Mouse (Mus musculus): ENCODE measurements around the gene Kif2a.
"Not testable (repeated sequence)": the region's sequence is repeated elsewhere in the genome, so short reads cannot be mapped to it uniquely, and the experiment has no call there.

Kif2a gene

DNA sequence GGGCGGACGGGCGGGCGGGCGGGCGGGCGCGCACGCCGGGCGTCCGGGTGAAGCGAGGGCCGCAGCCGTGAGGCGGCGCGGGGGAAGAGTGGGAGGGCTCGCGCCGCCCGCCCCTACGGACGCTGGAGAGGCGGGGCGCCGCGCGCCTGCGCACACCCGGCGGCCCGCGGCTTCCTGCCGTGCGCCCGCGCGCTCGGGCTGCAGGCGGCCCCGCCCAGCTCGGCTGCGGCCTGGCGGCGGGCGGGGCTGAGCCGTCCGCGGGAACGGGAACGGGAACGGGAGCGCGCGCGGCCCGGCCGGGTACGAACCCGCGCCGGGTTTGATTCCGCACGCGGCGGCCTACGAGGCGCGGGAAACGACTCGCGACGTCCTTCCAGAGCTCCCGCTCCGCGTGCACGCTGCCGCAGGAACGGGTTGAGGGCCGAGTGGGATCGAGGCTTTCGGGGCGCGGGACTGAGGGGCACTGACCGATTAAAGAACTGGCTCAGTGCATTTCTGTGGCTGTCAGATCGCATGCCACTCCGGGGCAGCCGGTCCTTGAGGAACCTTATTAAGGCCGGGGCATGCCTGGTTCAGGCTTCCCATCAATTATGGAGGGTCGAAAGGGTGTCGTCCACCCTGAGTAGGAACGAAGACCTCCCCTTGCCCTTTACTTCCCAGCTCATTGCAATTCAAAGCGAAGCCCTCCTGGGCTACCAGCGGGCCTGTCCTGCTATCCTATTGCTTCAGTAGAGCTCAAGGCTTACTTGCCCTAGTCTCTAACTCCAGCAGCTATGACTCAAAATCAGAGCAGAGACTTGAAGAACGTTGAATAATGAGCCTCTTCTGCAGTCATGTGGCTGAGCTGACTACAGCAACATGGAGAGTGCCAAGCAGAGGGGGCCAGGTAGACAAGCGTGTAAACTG, 593 bp upstream of the Kif2a start:
- peak; percentile 59 for DNase-seq (ENCODE audit: low read depth, low spot score)

DNA sequence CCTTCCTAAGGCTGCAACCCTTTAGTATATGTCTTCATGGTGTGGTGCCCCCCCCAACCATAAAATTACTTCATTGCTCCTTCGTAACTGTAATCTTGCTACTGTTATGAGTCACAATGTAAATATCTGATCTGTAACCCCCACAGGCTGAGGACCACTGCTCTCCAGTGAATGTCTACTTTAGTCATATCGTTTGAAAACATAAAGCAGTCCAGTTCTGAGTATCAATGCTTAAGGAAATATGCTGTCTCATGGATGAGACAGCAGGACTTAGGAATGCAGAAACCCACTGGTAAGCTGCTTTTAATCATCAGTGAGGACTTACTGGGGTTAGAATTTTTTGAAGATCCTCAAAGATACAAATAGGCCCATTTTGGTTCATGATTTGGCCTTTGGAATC, 2.5 kb downstream of the Kif2a start:
- DNase-seq (ENCODE audit: low read depth, low spot score), result peak; percentile 60

DNA sequence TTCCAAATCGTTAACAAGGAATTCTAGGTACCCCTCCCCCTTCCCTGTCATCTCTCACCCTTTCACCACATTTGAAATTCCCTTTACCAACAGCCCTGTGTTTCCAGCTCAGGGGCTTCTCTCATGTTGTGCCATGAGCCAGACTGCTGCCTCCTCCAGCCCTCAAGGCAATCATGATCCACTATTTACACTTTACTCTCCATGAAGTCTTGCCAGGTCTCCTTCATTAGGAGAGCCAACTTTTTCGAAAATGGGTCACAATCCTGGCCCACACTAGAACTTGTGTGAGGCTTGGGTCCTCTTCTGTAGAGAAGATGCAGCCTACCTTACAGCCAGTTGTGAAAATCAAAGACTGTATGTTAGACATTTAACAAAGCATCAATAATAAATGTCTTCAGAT, 8.0 kb downstream of the Kif2a start:
- DNase-seq (ENCODE audit: low read depth, low spot score), result no peak

DNA sequence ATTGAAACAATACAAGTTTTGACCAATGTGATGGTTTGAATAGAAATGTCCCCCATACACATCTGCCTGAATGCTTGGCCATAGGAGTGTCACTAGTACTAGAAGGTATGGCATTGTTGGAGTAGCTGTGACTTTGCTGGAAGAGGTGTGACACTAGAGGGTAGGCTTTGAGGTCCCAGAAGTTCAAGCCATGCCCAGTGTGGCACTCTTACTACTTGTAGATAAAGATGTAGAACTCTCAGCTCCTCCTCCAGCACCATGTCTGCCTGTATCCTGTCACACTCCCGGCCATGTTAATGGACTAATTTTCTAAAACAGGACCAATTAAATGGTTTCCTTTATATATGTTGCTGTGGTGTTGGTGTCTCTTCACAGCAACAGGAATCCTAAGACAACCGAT, 10.3 kb downstream of the Kif2a start:
- no peak for DNase-seq (ENCODE audit: low read depth, low spot score)

DNA sequence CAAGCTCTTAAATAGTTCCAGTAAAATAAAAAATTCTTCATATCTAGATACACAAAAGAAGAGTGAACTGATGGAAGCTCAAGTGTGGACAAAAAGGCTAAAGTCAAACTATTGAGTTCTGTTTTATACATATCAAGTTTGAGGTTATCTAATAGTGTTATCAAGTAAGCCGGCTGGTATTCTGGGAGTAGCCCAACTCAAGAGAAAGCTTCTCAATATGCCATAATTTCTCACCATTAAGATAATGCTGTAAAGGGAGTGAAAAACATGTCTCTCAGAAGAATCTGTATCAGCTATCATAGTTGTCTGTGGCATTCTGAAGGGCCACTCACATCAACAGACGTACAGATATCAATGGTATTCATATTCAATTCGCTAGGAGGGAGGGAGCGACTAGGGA, 13.8 kb downstream of the Kif2a start:
- DNase-seq (ENCODE audit: low read depth, low spot score), result no peak

DNA sequence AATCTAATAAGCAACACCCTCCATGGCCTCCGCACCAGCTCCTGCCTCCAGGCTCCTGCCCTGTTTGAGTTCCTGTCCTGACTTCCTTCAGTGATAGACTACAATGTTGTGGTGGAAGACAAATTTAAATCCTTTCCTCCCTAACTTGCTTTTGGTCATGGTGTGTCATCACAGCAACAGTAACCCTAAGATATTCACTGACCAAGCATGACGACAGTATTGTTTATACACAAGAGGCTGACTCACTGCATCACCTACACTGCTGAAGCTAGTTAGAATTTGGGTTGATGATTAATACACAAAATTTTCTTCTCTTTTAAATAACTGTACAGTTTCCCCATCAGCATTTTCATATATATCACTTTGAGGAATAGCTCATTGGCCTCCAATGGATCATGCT, 18.7 kb downstream of the Kif2a start:
- peak; percentile 70 for DNase-seq (ENCODE audit: low read depth, low spot score)

DNA sequence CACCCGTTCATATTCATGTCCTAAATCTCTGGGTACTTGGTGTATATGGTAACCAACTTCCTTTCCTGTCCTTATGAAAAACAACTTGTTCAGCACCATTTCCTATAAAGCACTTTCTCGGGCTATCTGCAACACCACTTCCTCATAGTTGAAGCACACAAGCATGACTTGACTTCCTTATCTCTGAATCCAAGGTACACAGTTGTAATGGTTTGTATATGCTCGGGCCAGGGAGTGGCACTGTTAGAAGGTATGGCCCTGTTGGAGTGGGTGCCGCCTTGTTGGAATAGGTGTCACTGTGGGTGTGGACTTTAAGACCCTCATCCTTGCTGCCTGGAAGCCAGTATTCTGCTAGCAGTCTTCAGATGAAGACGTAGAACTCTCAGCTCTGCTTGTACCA, 23.3 kb downstream of the Kif2a start:
- DNase-seq (ENCODE audit: low read depth, low spot score), result no peak

DNA sequence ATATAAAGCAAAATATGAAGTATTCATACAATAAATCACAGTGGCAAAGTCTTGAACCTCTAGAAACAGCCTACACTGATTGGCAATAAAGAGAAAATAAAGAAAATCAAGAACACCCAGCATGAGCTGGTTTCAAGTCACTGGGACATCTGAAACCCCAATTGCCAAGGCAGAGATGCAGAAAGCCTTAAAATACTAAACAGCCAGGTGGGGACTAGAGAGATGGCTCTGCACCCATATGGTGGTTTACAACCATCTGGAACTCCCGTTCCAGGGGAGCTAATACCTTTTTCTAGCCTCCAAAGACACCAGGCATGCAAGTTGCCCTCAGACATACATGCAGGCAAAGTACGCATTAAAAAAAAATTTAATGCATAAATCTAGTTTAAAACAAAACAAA, 23.9 kb downstream of the Kif2a start:
- no peak for DNase-seq (ENCODE audit: low read depth, low spot score)

DNA sequence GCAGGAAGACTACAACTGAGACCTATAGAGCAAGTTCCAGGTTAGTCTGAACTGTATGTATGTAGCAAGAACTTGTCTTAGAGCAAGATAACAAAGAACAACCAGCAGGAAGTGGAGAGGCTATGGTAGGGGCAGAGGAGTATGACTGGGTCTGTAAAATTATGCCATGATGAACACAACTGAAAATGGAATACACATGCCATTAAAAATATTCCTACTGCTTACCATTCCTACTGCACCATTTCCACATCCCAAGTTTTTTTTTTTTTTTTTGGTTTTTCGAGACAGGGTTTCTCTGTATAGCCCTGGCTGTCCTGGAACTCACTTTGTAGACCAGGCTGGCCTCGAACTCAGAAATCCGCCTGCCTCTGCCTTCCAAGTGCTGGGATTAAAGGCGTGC, 24.4 kb downstream of the Kif2a start:
- not testable (repeated sequence) for DNase-seq (ENCODE audit: low read depth, low spot score)

DNA sequence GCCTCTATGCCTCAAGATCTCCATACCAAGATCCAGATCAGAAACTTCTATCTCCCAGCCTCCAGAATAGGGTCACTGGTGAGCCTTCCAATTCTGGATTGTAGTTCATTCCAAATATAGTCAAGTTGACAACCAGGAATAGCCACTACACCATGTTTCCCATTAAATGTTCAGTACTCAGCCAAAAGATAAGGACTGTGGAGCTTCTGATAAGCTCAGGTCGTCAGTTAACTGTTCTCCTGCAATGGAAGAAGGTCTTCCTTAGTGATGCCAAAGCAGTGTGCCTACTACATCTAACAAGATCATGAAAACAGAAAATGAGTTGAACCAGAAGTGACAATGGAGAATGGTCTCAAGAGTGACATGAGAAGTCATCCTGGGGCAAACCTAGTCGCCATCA, 25.0 kb downstream of the Kif2a start:
- no peak for DNase-seq (ENCODE audit: low read depth, low spot score)

DNA sequence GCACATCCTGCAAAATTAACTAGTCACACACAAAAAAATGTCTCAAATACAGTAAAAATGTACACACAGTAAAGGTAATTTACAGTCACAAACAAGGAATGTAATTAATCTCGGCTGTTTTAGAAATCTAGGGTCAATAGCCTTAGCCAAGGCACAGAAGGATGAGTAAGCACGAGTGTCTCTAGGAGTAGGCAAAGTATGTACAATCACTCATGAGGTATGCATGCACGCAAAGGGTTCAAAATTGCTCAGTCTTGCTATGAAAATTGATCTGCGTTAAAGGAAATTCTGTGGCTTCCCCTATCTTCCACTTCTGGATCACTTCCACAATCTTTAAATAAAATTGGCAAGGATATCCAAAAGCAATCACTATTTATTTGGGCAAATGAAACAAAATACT, 60.4 kb downstream of the Kif2a start:
- peak; percentile 70 for DNase-seq (ENCODE audit: low read depth, low spot score)

DNA sequence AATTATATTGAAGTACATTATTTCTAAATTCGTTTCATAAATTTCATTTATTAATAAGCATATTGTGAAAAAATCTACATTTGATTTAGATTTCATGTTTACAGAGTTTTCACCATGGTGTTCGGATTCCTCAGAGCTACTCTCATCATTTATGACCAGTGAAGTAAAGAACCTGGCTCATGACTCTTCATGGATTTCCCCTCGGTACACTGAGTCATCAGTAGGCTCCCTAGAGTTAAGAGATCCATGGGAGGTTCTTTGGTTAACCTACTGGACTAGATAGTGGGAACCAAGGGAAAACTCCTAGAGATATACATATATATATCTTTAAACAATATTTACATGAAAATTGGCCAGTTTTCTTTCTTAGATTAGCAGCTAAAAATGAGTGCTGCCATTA, 61.4 kb downstream of the Kif2a start:
- DNase-seq (ENCODE audit: low read depth, low spot score), result peak; percentile 64

DNA sequence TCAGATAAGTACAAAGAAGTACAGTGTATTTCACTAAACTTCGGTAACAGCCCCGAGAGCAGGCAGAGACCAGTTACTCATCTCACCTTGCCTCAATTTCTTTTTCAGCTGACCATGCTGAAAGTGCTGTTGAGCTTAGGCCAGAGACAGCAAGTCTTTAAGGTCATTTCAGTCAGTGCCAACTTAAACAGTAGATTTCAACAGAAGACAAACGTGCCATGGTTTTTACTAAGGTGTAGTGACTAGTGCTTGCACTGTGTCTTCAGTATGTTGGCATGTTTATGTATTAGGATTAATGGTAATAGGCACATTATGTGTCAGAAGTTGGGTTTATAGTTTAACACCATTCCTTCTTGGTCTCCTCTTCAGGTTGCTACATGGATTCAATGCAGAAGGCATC, 63.6 kb downstream of the Kif2a start:
- DNase-seq (ENCODE audit: low read depth, low spot score), result no peak

DNA sequence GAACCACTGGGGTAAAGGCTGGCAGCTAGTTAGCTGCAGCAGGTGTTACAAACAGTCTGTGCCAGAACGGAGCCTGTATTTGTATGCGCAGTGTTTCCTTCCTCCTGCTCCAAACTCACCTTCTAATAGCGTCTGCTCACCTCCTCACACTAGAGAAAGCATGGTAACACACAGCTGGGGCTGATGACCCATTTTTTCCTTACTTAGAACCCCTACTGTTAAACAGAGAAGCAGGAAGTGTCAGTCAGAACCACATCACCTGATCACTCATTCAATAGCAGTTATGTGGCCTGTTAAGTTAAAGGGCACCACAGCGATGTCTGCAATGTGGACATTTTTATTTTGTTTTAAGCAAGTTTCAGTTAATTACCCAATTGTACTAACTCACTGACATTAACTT, 64.4 kb downstream of the Kif2a start:
- DNase-seq (ENCODE audit: low read depth, low spot score), result no peak

DNA sequence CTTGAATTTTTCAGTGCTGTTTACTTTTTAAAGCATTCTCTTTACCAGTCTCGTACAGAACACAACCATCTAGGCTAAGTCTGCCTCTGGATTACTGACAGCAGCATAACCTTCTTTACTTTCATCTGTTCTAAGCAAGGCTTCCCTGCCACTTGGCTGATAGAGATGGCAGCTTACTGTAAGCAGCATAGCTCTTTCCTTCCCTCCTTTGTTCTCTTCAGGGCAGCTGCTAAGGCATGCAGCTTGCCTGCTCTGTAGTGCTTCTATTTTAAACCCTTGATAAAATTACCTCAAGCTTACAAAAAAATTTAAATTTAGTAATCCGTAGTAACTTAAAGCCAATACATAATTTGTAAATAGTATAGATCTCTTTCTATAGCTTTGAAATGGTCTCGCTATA, 67.0 kb downstream of the Kif2a start:
- no peak for DNase-seq (ENCODE audit: low read depth, low spot score)

DNA sequence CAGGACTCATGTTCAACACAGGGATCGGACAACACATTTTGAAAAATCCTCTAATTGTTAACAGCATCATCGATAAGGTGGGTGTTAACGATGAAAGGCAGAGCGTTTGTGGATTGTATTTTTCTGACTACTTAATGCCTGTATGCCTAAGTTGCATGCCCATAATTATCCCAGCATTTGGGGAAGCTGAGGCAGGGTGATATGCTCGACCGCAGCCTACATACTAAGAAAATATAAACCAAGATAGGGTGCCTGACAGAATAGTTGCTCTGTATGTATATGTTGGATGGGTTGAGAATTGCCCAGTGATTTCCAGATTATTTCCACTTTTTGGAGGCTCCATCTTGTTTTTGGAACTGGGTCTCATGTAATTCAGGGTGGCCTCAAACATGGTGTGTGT, 74.3 kb downstream of the Kif2a start:
- DNase-seq (ENCODE audit: low read depth, low spot score), result no peak

DNA sequence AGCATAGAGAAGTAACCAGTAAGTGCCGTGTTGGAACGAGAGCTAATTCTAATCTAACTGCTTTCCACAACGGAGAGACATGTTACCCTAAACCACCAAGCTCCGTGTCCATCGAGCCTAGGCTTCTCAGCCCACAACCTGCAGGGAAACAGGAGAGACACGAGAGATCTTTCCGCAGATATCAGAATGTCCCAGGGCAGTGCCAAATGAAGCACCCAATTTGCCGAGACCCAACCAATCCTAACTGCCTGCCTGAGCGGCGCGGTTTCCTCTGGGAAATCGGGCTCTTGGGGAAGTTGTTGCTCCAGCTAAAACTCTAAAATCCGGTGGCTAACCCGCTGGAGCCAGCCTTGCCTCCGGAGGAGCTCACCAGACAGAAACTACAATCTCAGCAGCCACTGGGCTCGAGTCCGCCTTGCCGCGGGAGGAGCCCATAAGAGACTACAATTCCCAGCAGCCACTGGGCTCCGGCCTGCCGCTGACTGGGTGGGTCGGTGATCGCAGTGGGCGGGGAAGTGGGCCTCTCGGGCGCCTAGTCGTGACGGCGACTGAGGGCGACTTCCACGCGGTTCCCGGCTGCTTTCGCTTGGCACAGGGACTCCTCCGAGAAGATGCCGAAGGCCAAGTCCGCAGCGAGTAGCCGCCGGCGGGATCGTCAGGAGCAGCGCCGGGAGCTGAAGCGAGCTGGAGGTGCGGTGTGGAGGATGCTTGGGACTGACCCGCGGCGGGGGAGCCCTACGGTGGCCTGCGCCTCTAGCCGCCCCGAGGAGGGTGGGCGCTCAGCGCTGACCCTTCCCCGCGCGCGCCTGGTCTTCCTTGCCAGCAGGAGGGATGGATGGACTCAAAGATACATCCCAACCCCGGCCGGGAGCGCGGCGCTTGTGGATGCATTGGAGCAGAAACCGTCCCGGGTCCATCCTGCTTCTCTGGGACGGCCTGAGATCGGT, 75.1 kb downstream of the Kif2a start, which contains the start of gene Dimt1:
Dimt1 (plus strand) TSS at position 534 of the 947 bp plus-strand sequence.
- peak; percentile 94 for DNase-seq (ENCODE audit: low read depth, low spot score)

DNA sequence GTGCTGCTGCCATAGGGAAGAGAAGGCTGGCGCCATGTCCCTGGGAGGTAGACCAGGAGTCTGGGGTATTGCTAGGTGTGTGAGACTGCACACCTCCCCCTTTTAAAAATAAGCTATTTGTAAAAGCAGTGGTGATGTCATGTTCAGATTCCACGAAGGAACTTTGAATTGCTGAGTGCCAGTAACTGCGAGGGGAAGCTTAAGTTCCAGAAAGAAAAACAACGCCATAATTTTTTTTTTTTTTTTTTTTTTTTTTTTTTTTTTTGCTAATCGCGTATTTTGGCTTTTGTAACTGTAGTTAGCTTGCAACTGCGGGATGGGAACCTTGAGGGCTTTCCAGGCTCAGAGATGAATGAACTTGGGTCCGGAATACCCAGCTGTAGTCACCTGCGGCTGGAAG, 76.4 kb downstream of the Kif2a start:
- no peak for DNase-seq (ENCODE audit: low read depth, low spot score)

DNA sequence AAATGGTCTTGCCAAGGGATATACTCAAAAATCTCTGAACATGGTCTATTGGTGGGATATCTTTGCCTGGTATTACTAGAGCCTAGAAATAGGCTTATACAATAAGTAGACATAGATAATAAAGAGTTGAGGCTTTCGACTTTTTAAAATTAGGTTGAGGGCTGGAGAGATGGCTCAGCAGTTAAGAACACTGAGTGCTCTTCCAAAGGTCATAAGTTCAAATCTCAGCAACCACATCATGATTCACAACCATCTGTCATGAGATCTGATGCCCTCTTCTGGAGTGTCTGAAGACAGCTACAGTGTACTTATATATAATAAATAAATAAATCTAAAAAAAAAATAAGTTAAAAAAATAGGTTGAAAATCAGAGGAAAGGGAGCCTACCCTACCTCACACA, 79.2 kb downstream of the Kif2a start:
- peak; percentile 73 for DNase-seq (ENCODE audit: low read depth, low spot score)

DNA sequence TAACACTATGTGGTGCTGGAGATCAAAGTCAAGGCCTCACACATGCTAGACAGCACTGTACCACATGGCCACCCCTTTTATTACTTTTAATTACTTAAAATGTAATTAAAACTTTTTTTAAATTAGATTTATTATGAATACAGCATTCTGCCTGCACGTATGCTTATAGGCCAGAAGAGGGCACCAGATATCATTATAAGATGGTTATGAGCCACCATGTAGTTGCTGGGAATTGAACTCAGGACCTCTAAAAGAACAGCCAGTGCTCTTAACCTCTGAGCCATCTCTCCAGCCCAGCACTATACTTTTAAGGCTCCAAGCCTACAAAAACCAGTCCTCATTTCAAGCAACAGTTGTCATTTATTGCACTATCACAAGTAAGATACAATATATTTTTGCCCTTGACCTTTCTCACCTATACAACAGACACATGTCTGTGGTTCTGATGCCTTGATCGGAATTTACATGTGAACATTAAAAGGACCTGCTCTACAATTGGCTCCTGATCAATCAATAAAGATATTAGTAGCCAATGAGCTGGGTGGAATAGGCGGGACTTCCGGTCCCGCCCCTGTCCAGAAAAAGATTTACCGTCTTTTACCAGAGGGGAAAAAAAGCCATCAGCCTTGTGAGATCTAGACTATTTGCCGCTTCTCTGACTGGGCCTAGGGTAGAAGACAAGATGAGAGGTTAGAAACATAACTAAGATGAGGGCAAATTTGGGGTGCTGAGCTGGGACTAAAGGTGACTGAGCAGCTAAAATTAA, 80.5 kb downstream of the Kif2a start:
- no peak for DNase-seq (ENCODE audit: low read depth, low spot score)

DNA sequence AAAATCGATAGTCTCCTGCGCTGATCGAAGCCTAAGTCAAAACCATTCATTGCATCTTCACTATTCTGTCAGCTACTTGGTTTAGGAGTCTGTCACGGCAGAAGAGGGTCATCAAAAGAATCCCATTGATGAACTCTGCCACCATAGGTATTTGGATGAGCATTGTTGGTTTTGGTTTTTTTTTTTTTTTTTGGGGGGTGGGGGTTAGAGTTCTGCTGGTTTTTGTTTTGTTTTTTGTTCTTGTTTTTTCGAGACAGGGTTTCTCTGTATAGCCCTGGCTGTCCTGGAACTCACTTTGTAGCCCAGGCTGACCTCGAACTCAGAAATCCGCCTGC, 84.8 kb downstream of the Kif2a start:
- no peak for DNase-seq (ENCODE audit: low read depth, low spot score)

Data from 3T3-L1 (cell line).